Mouse (Mus musculus) CH12.LX (cell line): ENCODE data around the gene Gm4787.

Experiments
- BHLHE40 ChIP-seq: IDR thresholded peaks from 2 replicates; pipeline ENCODE4 v1.6.1; 2011; ENCODE audit warnings: mild to moderate bottlenecking, low read depth, low read length, improper control_type of control experiment
- CTCF ChIP-seq, 2 experiments: IDR thresholded peaks in 1 of 2; conservative IDR thresholded peaks in 1 of 2; 2 replicates each; pipeline ENCODE4 v1.5.1; 2011 to 2012; ENCODE audit warnings: low read depth in 2 of 2, low read length in 2 of 2, improper control_type of control experiment in 1 of 2, inconsistent platforms in 1 of 2, mild to moderate bottlenecking in 1 of 2, moderate library complexity in 1 of 2
- ELF1 ChIP-seq: IDR thresholded peaks from 2 replicates; pipeline ENCODE4 v1.6.1; 2014; ENCODE audit warnings: low read depth, mild to moderate bottlenecking, inconsistent platforms, low read length, improper control_type of control experiment
- EP300 ChIP-seq: IDR thresholded peaks from 2 replicates; pipeline ENCODE4 v1.6.1; 2011; ENCODE audit warnings: low read length, improper control_type of control experiment
- MEF2A ChIP-seq: IDR thresholded peaks from 2 replicates; pipeline ENCODE4 v1.6.1; 2014; ENCODE audit warnings: low read depth, mild to moderate bottlenecking, inconsistent platforms, low read length, improper control_type of control experiment, borderline replicate concordance
- MXI1 ChIP-seq: IDR thresholded peaks from 2 replicates; pipeline ENCODE4 v1.6.1; 2011; ENCODE audit warnings: mild to moderate bottlenecking, low read depth, low read length, improper control_type of control experiment
- TBP ChIP-seq: conservative IDR thresholded peaks from 2 replicates; pipeline ENCODE4 v1.6.1; 2011; ENCODE audit warnings: low read depth, low read length, improper control_type of control experiment
- USF2 ChIP-seq: conservative IDR thresholded peaks from 2 replicates; pipeline ENCODE4 v1.6.1; 2011; ENCODE audit warnings: low read depth, low read length, improper control_type of control experiment

DNA sequence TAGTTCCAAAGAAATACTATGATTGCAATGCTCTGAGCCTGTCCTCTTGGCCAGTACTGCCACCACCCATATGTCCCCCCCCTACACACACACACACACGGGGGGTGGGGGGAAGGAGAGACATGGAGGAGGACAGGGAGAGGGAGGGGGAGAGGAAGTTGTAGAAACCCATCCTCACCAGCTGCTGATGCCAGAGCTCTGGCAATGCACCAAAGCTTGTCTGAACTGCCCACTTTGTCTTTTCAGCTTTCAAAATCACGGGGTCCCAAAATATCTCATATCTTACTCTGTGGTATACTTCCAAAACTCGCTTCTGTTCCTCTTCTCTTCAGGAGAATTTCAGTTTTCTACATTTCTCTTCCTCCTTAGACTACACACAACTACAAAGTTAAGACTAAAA is 33.9 kb upstream of the Gm4787 start:
- TF ChIP-seq CTCF (conservative IDR thresholded peaks at IDR 0.05 in 1 of 2, IDR thresholded peaks at IDR 0.05 in 1 of 2; ENCODE audit: low read depth in 2 of 2, low read length in 2 of 2) (no peak), ELF1 (no peak), EP300 (no peak), TBP (no peak), MXI1 (no peak), USF2 (no peak), BHLHE40 (no peak), MEF2A (no peak)
